Mouse (Mus musculus): Measurements from ENCODE around the gene Adi1.

Adi1 gene

DNA sequence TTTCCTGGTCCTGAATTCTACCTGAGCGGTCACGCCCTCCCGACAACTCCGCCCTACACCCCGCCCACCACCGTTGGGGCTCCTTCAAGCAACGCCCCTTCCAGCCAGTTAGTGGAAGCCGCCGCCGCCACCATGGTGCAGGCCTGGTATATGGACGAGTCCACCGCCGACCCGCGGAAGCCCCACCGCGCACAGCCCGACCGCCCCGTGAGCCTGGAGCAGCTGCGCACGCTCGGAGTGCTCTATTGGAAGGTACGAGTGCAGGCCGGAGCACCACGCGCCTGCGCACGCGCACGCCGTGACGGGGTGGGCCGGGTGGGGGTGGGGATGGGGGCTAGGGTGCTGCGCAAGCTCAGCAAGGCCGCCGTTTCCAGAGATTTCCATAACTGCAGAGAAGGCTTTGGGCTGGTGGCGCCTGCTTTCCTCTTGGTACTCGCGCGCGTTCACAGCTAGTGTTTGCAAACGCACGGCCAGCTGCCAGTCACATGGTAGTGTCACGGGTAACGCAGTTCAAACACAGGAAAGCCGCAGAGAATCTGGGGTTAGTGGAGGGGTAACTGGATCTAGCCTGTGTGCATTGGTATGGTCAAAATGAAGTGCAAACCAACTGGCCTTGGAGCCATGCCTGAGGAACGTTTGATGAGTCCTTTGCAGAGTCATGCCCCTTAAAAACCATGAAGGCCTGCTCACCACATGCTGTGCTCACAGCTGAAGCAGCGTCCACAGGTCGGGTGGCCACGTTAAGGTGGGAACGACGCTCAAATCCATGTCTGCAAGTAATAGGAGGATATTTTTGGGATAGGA, at the start of gene Adi1:
Adi1 (plus strand) TSS at position 111 of the 804 bp plus-strand sequence.
- DNase-seq = peak; percentile 90

DNA sequence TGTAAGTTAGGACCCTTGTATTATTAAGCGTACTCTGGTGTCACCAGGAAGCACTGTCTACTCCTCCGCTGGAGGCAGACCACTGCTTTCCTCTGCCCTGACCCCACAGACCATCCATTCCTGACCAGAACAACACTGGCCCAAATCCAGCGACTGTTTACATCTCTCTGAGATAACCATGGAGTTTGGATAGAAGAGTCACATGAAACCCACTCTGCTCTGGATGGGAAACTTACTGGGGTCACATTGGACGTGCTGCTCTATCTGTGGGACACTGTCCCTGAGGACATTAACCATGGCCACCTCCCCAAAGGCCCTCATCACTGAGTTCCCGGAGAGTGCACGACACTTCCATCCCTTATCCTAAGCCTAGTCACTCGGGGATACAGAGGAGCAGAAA, 49.6 kb upstream of the Adi1 start:
- no peak for DNase-seq

DNA sequence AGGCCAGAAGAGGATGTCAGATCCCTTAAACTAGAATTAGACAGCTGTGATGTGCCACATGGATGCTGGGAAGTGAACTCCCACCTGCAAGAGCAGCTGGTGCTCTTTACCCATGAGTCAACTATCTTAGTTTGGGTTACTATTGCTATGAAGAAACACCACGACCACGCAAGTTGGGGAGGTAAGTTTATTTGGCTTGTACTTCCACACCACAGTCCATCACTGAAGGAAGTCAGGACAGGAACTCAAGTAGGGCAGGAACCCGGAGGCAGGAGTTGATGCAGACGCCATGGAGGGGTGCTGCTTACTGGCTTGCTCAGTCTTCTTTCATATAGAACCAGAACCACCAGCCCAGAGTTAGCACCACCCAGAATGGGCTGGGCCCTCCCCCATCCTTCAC, 47.9 kb upstream of the Adi1 start:
- DNase-seq = no peak

DNA sequence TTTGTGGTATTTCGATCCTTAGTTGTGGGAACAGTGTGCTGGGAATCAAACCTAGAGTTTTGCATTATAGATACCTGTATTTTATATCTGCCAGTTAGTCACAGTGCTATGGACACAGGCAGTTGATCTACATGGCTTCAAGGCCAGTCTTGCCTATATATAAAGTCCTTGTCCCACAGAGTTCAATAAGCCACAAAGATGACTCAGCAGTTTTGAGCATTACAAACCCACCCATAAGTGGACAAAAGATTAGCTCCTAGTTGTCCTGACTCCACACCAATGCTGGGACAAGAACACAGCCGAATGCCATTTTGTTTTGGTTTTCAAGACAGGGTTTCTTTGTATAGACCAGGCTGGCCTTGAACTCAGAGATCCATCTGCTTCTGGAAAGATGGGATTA, 46.6 kb upstream of the Adi1 start:
- no peak for DNase-seq

DNA sequence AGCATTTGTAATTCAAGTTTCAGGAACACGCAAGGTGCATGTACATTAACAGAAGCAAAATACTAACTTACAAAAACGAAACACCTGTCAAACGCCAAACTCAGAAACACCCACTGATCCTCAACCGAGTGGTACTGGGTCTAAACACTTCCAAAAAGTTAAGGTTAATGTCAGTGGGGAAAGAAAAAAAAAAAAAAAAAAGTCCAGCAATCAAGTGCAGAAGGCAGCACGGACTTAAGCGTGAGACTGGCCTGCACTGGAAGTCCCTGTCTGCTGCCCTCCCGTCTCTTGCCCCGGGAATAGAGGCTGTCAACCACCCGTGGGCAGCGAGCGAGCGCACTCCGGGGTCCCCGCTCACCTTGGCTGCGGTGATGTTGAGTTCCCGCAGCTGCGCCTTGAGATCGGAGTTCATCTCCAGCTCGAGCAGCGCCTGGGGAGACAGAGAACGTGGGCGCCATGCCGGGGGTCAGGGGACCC, 39.9 kb upstream of the Adi1 start:
- DNase-seq = no peak

DNA sequence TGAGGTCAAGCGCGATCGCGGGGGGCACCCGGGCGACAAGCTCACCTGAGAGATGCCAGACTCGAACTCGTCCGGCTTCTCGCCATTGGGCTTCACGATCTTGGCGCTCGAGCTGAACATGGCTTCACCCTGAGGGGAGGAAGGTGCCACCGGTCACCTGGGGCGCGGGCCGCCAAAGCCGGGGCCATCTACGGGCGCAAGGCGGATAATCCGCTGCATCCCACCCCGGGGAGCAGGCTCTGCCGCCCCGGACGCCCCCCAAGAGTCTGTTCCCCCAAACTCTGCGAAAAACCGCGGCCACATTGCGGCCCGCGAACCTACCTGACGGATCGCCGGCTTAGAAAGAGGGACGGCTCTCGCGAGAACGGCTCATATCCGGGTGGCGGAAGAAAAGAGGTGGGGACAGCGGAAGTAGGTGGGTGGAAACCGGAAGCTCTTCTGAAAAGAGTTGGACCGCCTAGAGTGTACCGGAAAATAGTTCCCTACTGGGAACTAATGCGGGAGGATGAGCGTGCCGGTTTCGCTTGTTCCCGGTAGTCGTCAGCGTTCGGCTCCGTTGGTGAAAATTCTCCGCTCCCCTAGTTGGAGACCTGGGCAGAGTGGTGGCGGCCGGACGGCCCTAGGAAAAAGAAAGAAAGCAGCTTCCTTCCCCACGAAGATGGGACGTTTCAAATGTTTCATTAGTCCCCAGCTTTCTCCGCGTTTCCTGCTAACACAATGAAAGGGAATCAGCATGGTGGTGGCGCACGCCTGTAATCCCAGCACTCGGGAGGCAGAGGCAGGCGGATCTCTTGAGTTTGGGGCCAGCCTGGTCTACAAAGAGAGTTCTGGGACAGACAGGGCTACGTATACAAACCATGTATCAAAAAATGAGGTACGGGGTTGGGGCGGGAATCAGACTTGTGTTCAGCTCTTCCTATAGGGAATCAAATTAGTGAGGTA, 39.2 kb upstream of the Adi1 start, which contains the start of gene Rps7:
Rps7 (minus strand) TSS at position 419 of the 942 bp plus-strand sequence.
- DNase-seq = peak; percentile 91

DNA sequence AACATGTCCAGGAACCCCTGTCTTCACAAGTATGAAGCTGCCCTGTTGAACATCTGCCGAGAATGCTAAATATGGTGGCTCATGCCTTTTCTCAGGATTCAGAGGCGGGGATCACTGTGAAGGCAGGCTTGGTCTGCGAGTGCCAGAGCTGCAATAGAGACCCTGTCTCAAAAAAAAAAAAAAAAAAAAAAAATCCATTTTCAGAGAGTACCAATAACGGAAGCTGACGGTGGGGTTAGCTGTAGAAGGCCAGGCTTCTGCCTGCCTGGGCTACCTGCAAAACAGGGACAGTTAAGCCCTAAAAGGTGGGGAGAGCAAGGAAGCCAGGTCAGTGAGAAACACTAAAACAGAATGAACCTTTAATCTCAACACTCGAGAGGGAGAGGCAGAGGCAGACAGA, 38.5 kb upstream of the Adi1 start:
- no peak for DNase-seq

DNA sequence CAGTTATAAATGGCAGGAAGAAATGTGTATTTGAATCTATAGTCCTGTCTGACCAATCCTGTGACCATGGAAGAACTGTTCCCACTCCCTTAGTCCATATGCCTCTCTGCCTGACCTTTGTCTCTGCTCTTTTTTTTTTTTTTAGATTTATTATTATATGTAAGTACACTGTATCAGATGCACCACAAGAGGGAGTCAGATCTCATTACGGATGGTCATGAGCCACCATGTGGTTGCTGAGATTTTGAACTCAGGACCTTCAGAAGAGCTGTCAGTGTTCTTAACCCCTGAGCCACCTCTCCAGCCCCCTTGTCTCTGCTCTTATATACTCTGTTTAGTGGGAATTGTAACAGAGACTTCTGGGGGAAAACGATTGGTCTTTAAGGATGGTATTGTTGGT, 36.3 kb upstream of the Adi1 start:
- no peak for DNase-seq

DNA sequence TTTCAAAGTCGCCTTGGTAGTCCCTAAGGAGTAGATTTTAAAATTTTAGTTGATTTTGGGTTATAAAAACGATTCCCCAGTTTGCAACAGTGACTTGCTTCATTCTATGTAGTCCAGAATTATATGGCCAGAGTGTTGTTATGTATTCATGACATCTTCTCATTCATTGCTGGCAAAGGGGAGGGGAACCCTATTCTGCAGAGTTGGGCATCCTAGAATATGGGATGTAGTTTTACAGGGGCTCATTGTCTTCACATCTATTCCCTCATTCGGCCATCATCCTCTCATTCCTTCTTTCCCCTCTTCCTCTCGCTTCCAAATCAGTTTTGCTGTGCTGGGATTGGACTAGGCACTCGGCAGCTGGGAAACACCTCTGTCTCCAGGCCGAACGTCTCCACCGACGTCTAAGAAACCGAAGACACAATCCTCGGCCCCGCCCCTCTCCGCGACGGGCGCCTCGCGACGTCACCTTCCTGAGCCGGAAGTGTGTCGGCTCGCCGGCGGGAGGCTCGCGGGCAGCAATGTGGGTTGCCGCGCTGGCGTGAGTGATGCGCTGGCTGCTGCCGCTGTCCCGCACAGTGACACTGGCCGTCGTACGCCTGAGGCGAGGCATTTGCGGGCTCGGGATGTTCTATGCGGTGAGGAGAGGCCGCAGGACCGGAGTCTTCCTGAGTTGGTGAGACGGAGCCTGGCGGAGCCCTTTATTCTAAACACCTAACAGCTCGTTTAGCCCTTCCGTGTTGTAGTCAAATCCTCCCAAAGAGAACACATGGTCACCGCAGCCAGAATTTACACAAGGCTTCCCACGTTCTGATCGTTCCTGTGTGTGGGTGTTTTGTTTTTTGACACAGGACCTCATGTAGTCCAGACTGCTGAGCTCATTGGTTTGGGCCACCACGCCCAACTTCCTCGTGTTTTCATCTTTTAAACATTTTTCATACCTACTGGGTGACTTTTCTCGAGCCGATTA, 25.6 kb upstream of the Adi1 start, which contains the start of gene Rnaseh1:
Rnaseh1 (plus strand) TSS at position 462 of the 970 bp plus-strand sequence.
- DNase-seq = peak; percentile 89

DNA sequence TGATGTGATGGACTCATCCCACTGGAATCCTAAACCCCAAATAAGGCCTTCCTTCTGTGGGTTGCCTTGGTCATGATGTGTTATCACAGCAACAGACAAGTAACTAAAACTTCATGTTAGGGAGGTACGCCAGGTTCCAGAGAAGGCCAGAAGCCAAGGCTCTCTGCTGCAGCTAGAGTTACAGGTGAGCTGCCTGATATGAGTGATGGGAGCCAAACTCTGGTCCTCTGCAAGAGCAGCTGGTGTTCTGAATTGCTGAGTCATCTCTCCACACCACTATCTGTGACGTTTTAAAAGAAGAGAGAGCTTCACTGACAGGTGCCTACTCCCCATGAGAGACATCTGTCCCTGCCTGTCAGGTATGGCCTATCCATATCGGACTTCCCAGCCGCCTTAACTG, 12.4 kb upstream of the Adi1 start:
- no peak for DNase-seq

DNA sequence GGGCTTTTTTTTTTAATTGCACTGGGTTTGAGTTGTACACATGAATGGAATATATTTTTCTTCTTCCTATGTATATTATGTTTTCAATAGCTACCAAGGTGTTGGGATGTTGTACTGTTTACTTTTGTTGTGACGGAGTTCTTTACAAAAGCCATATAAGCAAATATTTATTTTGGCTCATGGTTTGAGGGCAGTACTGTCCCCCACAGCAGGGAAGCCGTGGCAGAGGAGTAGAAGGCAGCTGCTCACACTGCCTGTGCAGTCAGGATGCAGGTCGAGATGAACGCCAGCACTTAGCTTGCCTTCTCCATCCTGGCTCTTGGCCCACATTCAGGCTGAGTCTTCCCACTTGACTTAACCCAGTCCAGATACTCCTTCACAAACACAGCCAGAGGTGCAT, 8.3 kb upstream of the Adi1 start:
- no peak for DNase-seq

DNA sequence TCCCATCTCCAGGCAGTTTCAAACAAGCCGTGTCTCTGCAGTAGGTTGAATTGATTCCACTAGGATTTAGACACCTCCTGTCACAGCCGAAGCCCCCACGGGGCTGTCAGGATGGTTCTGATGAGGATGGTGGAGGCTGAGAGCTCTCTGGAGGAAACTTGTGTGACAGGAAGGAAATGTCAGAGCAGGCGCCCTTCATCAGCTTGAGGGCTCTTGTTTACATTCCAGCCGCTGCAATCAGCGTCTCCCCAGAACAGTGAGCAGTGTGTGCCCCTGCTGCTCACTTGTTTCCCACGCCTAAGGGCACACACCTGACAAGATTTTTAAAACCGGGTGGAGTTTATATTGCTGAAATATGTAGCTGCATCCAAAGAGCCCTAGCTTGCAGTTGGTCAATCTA, 7.7 kb upstream of the Adi1 start:
- DNase-seq = no peak

DNA sequence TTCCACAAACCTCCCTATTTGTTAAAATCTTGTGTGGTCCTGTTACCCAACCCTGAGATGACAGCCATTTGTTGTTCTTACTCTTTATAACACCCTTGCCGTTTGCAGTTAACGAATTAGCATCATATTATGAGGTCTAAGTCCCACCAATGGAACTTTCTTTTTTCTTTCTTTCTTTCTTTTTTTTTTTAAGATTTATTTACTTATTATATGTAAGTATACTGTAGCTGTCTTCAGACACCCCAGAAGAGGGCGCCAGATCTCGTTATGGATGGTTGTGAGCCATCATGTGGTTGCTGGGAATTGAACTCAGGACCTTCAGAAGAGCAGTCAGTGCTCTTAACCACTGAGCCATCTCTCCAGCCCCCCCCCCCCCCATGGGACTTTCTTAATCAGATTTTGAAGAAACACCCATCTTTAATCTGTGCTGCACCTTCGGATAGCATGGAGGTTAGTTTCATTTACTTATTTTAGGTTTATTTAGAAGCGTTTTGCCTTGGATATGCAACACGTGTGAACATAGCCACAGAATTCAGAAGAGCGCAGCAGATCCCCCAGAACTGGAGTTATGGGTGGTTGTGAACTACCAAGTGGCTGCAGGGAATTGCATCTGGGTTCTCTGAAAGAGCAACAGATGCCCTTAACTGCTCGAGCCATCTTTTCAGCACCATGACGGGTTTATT, 852 bp upstream of the Adi1 start:
- no peak for DNase-seq

DNA sequence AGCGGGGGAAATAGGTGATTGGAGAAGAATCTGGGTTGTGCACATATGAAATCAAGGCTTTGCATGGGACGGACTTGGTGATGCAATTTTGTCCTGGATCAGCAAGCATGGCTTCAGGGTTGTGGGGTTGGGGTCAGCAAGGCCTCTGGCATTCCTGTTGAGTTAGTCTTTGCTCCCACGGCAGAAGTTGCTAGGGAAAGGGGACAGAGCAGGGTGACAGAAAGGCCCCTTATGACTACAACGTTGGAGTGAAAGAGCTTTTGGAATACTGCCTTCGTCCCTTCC, 836 bp downstream of the Adi1 start:
- no peak for DNase-seq

DNA sequence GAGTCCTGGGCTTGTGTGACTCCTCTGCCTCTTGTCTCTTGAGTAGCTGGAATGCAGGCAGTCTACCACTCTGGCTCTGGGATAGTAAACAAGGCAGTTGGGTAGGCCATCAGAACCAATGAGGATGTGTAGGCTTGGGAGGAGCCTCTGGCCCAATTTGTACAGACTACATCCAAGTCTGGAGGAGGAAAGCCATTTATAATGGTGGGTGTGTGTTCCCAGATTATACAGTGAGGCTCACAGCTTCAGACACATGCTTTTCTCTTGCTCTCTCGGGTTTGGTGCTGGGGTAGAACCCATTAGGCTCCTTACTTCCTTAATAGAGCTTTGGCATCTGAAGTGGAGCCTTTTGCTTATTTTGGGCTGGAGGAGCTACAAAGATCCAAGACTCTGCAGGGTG, 9.6 kb downstream of the Adi1 start:
- DNase-seq = no peak

DNA sequence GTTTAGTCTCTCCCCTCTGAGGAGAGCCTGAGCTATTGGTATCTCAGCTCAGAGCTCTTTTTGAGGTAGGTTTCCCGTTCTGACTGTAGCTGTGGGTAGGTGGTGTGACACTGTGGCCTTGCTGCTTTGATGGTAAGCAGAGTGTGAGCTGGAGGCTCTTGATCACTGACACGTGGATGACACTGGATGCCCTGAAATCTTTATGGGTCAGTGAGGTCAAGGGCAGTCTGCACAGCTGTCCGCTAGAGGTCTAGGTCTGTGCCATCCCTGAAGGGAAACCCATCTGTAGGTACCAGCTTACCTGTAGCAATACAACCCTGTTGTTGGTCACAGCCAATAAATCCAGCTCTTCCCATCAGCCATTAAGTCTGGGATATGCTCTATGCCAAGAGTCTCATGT, 10.7 kb downstream of the Adi1 start:
- no peak for DNase-seq

DNA sequence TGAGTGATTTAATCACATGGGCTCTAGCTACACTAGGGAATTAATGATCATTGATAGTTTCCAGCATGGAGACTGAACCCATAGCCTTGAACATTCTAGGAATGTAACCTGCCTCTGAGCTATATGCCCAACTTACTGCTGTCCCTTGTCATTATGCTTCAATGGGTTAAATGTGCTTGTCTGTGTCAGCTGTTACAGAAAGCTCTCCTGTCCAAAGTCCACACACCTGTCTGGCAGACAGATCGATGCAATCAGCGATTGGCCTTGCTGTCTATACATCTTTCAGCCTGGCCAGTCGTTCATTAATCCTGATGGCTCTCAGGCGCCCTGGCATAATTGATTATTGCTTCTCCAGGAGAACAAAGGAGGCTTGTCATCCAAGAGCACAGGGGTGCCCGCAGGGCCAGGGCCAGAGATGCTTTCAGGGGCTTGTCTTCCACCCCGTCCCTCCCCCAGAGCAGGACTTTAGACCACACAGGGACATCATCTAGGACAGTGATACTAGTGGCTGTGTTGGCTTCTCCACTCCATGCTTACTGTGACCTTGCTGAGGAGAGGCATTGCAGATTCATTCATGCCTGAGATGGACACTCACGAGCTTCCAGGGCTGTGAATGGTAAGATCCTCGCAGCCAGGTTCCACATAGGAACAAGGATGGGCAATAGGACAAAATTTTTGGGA, 11.3 kb downstream of the Adi1 start:
- no peak for DNase-seq

DNA sequence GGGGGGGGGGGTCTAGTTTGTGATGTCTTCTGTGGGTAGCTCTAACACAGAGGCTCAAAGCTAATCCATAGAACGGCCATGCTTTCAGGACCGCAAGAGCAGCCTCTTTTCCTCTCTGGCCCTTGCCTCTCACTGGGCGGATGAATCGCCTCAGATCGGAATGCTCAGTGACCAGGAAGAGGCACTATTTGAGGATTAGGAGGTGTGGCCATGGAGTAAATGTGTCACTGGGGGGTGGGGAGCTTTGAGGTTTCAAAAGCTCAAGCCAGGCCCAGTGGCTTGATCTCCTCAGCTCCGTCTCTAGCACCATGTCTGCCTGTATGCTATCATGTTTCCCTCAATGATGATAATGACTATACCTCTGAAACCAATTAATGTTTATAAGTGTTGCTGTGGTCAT, 14.0 kb downstream of the Adi1 start:
- DNase-seq = no peak

DNA sequence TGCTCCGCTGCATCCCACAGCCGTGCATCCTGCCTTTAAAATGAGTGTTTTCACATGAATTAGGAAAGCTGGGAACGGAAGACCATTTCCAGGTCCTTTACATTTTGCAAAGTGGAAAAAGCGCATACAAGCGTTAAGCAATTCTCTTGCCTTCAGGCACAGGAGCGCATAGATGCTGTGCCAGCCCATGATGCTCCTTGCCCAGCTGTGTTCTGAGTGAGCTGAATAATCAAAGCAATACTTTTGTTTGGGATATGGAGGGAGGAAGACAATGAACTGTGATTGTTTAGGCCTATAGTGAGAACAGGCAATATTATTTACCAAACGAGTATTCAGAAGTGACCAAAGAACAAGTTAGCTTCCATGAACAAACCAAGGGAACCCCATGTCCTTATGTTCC, 15.7 kb downstream of the Adi1 start:
- DNase-seq = peak; percentile 76

DNA sequence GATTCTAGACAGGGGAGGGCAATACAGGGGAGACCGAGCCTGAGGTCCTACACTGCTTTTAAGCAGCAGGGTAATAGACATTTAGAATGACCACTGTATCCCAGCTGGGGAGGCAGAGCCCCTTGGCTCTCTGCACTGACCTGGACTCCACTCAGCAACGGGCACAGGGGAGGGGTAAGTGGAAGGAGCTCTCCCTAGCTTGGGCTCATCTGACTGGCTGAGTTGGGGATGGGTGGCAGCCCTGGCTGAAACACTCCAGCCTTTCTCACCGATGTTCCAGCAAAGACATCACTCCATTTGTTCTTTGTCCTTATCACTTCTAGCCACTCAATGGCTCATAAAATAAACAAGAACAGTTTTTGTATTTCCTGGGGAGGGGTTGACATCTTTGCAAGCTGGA, 18.7 kb downstream of the Adi1 start:
- no peak for DNase-seq

DNA sequence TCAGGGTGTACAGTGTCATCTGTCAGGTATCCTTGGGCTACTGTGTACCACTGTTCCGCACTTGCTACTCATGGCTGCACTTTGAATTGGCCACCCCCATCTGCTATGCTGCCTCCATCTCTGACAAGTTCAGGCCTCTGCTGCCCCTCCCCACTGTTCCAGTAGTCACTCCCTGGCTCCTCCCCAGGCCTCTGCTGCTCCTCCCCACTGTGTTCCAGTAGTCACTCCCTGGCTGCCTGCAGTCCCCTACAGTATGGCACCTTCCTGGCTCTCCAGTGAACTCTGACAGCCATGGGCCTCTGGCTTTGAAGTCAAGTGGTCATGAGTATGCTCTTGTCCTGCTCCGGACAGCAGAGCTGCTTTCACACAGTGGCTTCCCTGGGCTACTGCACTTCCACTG, 19.2 kb downstream of the Adi1 start:
- peak; percentile 60 for DNase-seq

DNA sequence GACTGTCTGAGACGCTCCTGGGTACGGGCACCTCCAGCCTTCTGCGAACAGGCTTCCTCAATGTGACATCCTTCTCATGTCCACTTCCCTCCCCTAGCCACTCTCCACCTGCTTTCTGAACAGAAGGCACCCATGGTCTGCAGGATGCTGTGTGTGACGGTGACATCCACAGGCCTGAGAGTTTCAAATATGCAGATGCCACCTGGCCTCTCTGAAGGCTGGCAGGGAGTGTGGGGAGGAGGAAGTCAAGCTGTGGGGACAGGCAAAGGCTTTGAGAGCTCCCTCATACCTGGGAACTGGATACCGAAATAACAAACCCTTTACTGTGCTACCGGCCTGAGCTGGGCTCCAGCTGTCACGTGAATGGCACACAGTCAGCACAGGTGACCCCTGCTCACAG, 19.7 kb downstream of the Adi1 start:
- DNase-seq = no peak
